Mouse (Mus musculus) forebrain, postnatal 0 days (tissue): Measurements from ENCODE around the gene Slco3a1. TPM values are rescaled to one million over a fixed set of nuclear protein-coding genes. Genes with fewer than 3 reads are reported as not detected.
A peak's percentile ranks its signal among the peaks of the same experiment; 100 is the strongest.

ENCODE experiments used
- ATAC-seq: fragments of 200-750 bp; cut with Nextera tagmentation; 2 replicates; pipeline ENCODE4 v1.8.0; 2017; ENCODE audit warnings: mild to moderate bottlenecking, moderate library complexity
- DNase-seq: peaks from one replicate; pipeline ENCODE4 v3.0.0-alpha.2; 2015
- H3K27ac ChIP-seq: fragments of 300-500 bp; sonication (generic); 2 replicates; pipeline ENCODE4 v1.5.1; 2014; ENCODE audit warnings: low read depth, mild to moderate bottlenecking, antibody characterized with exemption, low read length, moderate library complexity, mixed read lengths
- H3K27me3 ChIP-seq: fragments of 300-500 bp; sonication (generic); 2 replicates; pipeline ENCODE4 v1.6.1; 2014; ENCODE audit warnings: mild to moderate bottlenecking, low read length, mixed read lengths; ENCODE audit not compliant: insufficient read depth
- H3K36me3 ChIP-seq: fragments of 300-500 bp; sonication (generic); 2 replicates; pipeline ENCODE4 v1.6.1; 2014; ENCODE audit warnings: mild to moderate bottlenecking, moderate library complexity; ENCODE audit not compliant: insufficient read depth
- H3K4me1 ChIP-seq: fragments of 300-500 bp; sonication (generic); 2 replicates; pipeline ENCODE4 v1.6.1; 2014; ENCODE audit warnings: antibody characterized with exemption; ENCODE audit not compliant: insufficient read depth
- H3K4me2 ChIP-seq: fragments of 300-500 bp; sonication (generic); 2 replicates; pipeline ENCODE4 v1.6.1; 2014; ENCODE audit warnings: low read depth, mild to moderate bottlenecking, moderate library complexity
- H3K4me3 ChIP-seq: fragments of 300-500 bp; sonication (generic); 2 replicates; pipeline ENCODE4 v1.5.1; 2014; ENCODE audit warnings: low read depth, low read length, mixed read lengths
- H3K9ac ChIP-seq: fragments of 300-500 bp; sonication (generic); 2 replicates; pipeline ENCODE4 v1.6.1; 2014; ENCODE audit warnings: mild to moderate bottlenecking
- H3K9me3 ChIP-seq: fragments of 300-500 bp; sonication (generic); 2 replicates; pipeline ENCODE4 v1.6.1; 2016; ENCODE audit warnings: low read length
- CTCF ChIP-seq: sonication (generic); IDR thresholded peaks from 2 replicates; pipeline ENCODE4 v1.5.1; 2016; ENCODE audit warnings: antibody characterized with exemption, control low read depth, low read depth
- WGBS: fragments of 180-500 bp; shearing (Covaris S2); extraction: QIAGEN DNeasy Blood & Tissue Kit; methylation state at CpG from one replicate; pipeline ENCODE4 v1.1.7; 2014; 5-methylcytosine and 5-hydroxymethylcytosine counted together
- polyA plus RNA-seq: library from polyadenylated mRNA; unstranded; fragments of >200 nt; fragmentation: Nextera tagmentation; extraction: Ambion mirVana; gene quantifications from 2 replicates; pipeline ENCODE4 v1.2.1, GENCODE M21; 2015
- total RNA-seq: library from RNA; depleted of rRNA; stranded (reverse); fragments of >200 nt; gene quantifications from 2 replicates; pipeline ENCODE4 v1.2.3, GENCODE M21; 2014

The Slco3a1 gene
- total and polyA plus RNA-seq, 2 experiments from 2014 or later = 25.2 to 27.8 TPM

DNA sequence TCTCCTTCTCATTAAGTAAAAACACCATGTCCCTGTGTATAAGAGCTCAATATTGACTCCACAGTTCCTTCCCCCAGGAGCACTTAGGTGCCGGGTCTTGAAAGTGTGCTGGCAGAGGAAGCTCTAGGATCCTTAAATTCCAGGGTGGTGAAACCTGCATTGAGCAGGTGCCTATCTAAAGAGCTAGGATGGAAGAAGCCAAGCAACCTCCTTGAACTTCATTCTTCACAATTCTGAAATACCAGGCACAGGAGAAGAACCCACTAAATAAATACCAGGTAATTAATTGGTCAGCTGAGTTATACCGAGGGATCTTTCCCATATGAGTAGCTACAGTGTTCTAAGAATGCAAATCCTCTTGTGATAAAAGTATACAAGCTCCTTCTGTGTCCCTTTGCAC lies 117.9 kb downstream of the Slco3a1 start:
- H3K9ac ChIP-seq = no peak overlapping the region
- no peaks in the 10 kb centered on the region for H3K4me1 ChIP-seq
- H3K27ac ChIP-seq = no peak overlapping the region
- H3K4me3 ChIP-seq = no peak overlapping the region
- H3K27me3 ChIP-seq = no peaks in the 10 kb centered on the region
- no peak for TF ChIP-seq CTCF
- 90% methylated on average over 2 of the region's 2 CpGs for WGBS
- H3K36me3 ChIP-seq = no peaks in the 10 kb centered on the region
- DNase-seq (no peak), ATAC-seq (no peak)
- H3K4me2 ChIP-seq = no peak overlapping the region
- H3K9me3 ChIP-seq = no peaks in the 10 kb centered on the region

DNA sequence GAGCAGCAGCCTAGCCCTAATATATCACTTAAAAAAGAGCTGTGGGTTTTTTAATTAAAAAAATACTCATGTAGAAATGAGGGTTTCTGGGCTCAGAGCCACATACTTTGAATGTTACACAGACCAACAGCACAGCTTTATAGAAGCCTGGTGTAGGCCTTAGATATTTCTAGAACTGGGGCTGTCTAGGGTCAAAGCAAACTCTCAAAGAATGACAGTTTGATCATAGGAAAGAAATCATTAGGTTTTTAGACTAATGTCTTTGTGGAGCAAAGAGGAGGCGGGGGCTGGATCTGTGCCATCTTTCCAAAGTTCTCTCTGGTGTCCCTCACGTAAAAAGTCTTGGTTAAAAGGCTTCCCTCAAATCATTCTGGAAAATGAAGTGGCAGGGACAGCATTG lies 121.6 kb downstream of the Slco3a1 start:
- 63% methylated on average over 2 of the region's 2 CpGs for WGBS

DNA sequence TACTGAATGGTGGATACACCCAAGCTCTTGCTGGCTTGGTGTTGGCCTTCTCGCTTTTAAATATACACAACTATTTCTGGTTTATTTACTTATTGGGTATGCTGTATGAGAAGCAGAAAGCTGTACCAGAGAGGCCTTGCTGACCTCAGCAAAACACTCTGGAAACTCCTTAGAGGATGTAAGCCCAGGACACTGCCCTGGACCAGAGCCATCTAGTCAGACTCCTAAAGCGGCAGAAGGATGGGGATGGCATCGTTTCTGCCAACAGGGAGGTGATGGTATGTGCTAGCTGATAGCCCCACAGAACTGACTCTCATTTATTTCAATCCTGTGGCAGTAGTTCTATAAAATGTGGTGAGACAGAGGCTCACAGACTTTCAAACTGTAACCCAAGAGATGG lies 125.3 kb downstream of the Slco3a1 start:
- Histone ChIP-seq H3K27ac (no peak overlapping the region), H3K9me3 (no peaks in the 10 kb centered on the region), H3K27me3 (no peaks in the 10 kb centered on the region), H3K9ac (no peak overlapping the region), H3K4me3 (no peak overlapping the region), H3K4me1 (no peaks in the 10 kb centered on the region), H3K4me2 (no peak overlapping the region), H3K36me3 (no peaks in the 10 kb centered on the region)
- no peak for TF ChIP-seq CTCF
- no peak for DNase-seq
- ATAC-seq = no peak
- 81% methylated on average over 3 of the region's 3 CpGs for WGBS

More for the DNA sequence above, 121.6 kb downstream of the Slco3a1 start:
- Histone ChIP-seq H3K9ac (no peak overlapping the region), H3K4me3 (no peak overlapping the region), H3K4me2 (no peak overlapping the region), H3K9me3 (no peaks in the 10 kb centered on the region), H3K36me3 (no peaks in the 10 kb centered on the region), H3K27ac (no peak overlapping the region), H3K27me3 (no peaks in the 10 kb centered on the region), H3K4me1 (no peaks in the 10 kb centered on the region)
- DNase-seq (no peak), ATAC-seq (no peak)
- TF ChIP-seq CTCF = no peak

DNA sequence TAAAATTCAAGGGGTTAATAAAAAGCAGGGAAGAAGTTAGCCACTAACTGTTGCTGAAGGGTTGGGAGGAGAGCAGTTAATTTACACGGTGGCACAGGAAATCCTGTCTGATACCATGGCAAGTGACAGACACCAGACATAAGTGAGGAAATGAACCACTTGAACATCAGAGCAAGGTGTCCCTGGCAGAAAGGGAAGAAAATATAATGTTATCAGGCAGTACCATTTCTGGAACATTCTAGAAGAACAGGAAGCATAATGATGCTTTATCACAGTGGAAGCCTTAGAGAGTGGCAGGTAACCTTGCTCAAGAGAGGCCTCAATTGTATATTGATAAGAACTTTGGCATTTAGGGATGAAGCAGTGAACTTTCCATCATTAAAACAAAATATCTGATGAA lies 127.4 kb downstream of the Slco3a1 start:
- no peak overlapping the region for H3K27ac ChIP-seq
- no peaks in the 10 kb centered on the region for H3K27me3 ChIP-seq
- no peaks in the 10 kb centered on the region for H3K9me3 ChIP-seq
- H3K9ac ChIP-seq = no peak overlapping the region
- WGBS = 92% methylated on average over 1 of the region's 1 CpGs
- H3K4me2 ChIP-seq = no peak overlapping the region
- 0 out of 2 replicates have a peak, but pooled peaks cover 2% of the 10 kb centered on the region for H3K4me1 ChIP-seq
- H3K36me3 ChIP-seq = no peaks in the 10 kb centered on the region
- ATAC-seq = no peak
- no peak overlapping the region for H3K4me3 ChIP-seq
- TF ChIP-seq CTCF = no peak
- no peak for DNase-seq

DNA sequence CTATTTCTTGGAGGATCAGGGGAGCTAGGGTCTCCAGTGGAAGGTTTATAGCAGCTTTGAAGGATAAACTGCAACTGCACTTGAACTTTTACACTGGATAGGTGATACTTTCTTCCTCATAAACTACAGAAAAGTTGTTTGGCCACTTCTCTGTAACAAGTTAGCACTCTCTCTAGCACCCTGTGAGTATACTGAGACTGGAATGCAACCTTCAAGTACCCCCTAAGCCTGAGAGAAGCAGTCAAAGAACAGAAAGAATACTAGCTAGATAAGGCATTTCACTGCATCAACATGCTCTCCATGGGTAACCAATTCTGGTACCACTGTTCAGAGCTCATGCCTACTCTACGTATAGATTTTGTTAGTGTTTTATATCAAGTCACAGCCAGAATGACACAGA lies 128.6 kb downstream of the Slco3a1 start:
- 0 out of 2 replicates have a peak, but pooled peaks cover 2% of the 10 kb centered on the region for H3K4me1 ChIP-seq
- WGBS = 90% methylated on average over 1 of the region's 1 CpGs
- DNase-seq = no peak

DNA sequence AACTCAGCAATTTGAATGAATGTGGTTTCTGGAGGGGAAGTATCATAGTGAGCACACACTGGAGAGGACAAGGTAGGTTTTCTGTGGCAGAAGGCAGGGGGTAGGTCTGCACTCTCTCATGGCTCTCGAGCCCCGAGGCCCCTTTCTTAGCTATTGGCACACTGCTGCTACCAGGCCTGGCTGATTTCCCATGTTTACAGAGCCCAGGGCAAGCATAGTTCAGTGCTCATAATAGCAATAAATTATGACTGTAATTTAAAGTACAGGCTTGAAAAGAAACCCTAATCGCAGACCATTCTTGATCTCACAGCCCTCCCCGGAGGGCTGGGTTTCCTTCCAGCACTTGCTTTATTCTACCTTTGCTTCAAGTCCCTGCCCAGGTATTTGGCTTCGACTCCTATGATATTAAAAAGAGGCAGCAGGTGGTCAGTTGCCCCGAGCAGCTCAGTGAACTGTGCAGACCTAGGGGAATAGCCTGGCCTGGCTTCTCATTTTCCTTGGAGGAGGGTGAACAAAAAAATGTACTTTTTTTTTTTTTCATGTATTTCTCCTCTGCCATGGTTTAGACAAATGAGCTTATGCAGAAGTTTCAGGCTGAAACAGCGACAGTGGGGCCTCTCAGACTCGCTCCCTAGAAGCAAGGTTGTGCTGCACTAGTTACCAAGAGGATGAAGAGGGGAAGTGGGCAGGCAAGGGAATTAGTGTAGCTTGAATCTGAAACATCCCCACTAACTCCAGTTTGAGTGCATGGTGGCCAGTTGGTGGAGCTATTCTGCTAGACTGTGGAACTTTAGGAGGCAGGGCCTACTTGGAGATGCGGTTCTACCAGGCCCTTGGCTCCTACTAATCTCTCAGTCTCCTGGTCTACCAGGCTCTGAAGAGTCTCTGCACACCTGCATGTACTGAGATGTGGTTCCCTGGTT lies 130.4 kb downstream of the Slco3a1 start:
- Histone ChIP-seq H3K4me2 (no peak overlapping the region), H3K9me3 (no peaks in the 10 kb centered on the region), H3K36me3 (no peaks in the 10 kb centered on the region), H3K27ac (no peak overlapping the region), H3K27me3 (no peaks in the 10 kb centered on the region), H3K4me3 (no peak overlapping the region), H3K4me1 (0 out of 2 replicates have a peak, but pooled peaks cover 2% of the 10 kb centered on the region), H3K9ac (no peak overlapping the region)
- 32% methylated on average over 9 of the region's 9 CpGs for WGBS
- peak; percentile 44 for TF ChIP-seq CTCF
- ATAC-seq (0 out of 2 replicates have a peak, but pooled peaks have one; percentile 20), DNase-seq (peak; percentile 23)

More for the DNA sequence above, 128.6 kb downstream of the Slco3a1 start:
- H3K9ac ChIP-seq = no peak overlapping the region
- ATAC-seq = no peak
- H3K27ac ChIP-seq = no peak overlapping the region
- no peak overlapping the region for H3K4me2 ChIP-seq
- H3K27me3 ChIP-seq = no peaks in the 10 kb centered on the region
- no peaks in the 10 kb centered on the region for H3K36me3 ChIP-seq
- H3K9me3 ChIP-seq = no peaks in the 10 kb centered on the region
- H3K4me3 ChIP-seq = no peak overlapping the region
- TF ChIP-seq CTCF = no peak

DNA sequence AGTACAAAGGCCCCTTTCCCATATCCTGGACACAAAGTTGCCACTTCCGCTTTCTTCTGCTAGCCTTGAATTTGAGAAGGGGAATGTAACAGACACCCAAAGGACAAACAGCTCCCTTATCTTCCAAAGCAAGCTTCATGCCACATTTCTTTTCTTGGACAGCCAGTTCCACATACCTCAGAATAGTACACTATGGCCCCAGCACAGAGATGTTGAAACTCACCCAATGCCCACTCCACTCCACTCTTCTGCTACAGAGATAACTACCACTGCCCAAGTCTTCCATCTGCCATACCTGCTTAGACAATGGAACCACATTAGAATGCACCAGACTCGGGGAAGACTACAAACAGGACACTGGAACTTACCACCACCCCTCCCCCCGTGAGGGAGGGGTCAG lies 131.3 kb downstream of the Slco3a1 start:
- Histone ChIP-seq H3K9me3 (no peaks in the 10 kb centered on the region), H3K4me2 (no peak overlapping the region), H3K4me1 (0 out of 2 replicates have a peak, but pooled peaks cover 2% of the 10 kb centered on the region), H3K27me3 (no peaks in the 10 kb centered on the region), H3K9ac (no peak overlapping the region), H3K27ac (no peak overlapping the region), H3K4me3 (no peak overlapping the region), H3K36me3 (no peaks in the 10 kb centered on the region)
- WGBS = 67% methylated on average over 3 of the region's 3 CpGs
- ATAC-seq (no peak), DNase-seq (no peak)
- no peak for TF ChIP-seq CTCF
